Mouse (Mus musculus) ES-E14 (cell line): ENCODE measurements around the gene C2cd3. TPM values are rescaled to one million over a fixed set of nuclear protein-coding genes. Genes with fewer than 3 reads are reported as not detected.

ENCODE experiments used
- DNase-seq: peaks from one replicate; pipeline ENCODE4 v3.0.0-alpha.2; 2013; ENCODE audit warnings: low read depth, low spot score
- H3K27ac ChIP-seq: 2 replicates; pipeline ENCODE4 v1.5.1; 2012; ENCODE audit warnings: low read depth, mild to moderate bottlenecking, low read length, moderate library complexity, mixed read lengths; ENCODE audit not compliant: poor library complexity, insufficient read depth, severe bottlenecking
- H3K36me3 ChIP-seq: 2 replicates; pipeline ENCODE4 v1.6.1; 2012; ENCODE audit warnings: mild to moderate bottlenecking, low read length, moderate library complexity, mixed read lengths; ENCODE audit not compliant: control insufficient read depth, poor library complexity, insufficient read depth, severe bottlenecking
- H3K4me1 ChIP-seq, 2 experiments: fragments of 150-350 bp in 1 of 2; sonication (generic) in 1 of 2; 2 replicates each; pipeline ENCODE4 v1.6.1; 2012; ENCODE audit warnings: low read length in 2 of 2, mild to moderate bottlenecking in 1 of 2, mixed read lengths in 1 of 2; ENCODE audit not compliant: control insufficient read depth in 2 of 2, insufficient read depth in 2 of 2, poor library complexity in 1 of 2
- H3K4me3 ChIP-seq, 2 experiments: fragments of 150-350 bp in 1 of 2; sonication (generic) in 1 of 2; 2 replicates each; pipeline ENCODE4 v1.5.1; 2012; ENCODE audit warnings: low read length in 2 of 2, low read depth in 1 of 2, mild to moderate bottlenecking in 1 of 2, mixed read lengths in 1 of 2; ENCODE audit not compliant: insufficient read depth in 1 of 2, poor library complexity in 1 of 2, severe bottlenecking in 1 of 2
- H3K9ac ChIP-seq: 2 replicates; pipeline ENCODE4 v1.6.1; 2012; ENCODE audit warnings: low read depth, mild to moderate bottlenecking, low read length, mixed read lengths; ENCODE audit not compliant: poor library complexity, insufficient read depth, severe bottlenecking
- H3K9me3 ChIP-seq: fragments of 150-350 bp; sonication (generic); 2 replicates; pipeline ENCODE4 v1.6.1; 2012; ENCODE audit warnings: low read depth, mild to moderate bottlenecking, low read length; ENCODE audit not compliant: control insufficient read depth, insufficient read depth
- CHD2 ChIP-seq: IDR thresholded peaks from 2 replicates; pipeline ENCODE4 v1.6.1; 2014; ENCODE audit warnings: mild to moderate bottlenecking, low read depth, low read length, inconsistent platforms
- HCFC1 ChIP-seq: IDR thresholded peaks from 2 replicates; pipeline ENCODE4 v1.6.1; 2012; ENCODE audit warnings: low read length, inconsistent platforms, borderline replicate concordance; ENCODE audit not compliant: insufficient read depth
- MAFK ChIP-seq: IDR thresholded peaks from 2 replicates; pipeline ENCODE4 v1.6.1; 2014; ENCODE audit warnings: mild to moderate bottlenecking, low read depth, low read length, inconsistent platforms; ENCODE audit not compliant: insufficient read depth
- ZC3H11A ChIP-seq: IDR thresholded peaks from 2 replicates; pipeline ENCODE4 v1.6.1; 2012; ENCODE audit warnings: low read depth, mild to moderate bottlenecking, inconsistent platforms, low read length, borderline replicate concordance
- ZNF384 ChIP-seq: IDR thresholded peaks from 2 replicates; pipeline ENCODE4 v1.6.1; 2012; ENCODE audit warnings: low read depth, low read length, inconsistent platforms
- in situ Hi-C, 2 experiments: fragments of 600-800 bp; cut with MboI; formaldehyde crosslinking; loops; one replicate each; pipeline ENCODE4 v1.15.1; 2025; ENCODE audit warnings: low sequenced_read_pairs in 2 of 2, inconsistent platforms in 1 of 2; ENCODE audit not compliant: unreplicated experiment in 2 of 2
- total RNA-seq: library from RNA; depleted of rRNA; stranded (reverse); fragments of 300-350 nt; gene quantifications from 2 replicates; pipeline ENCODE4 v1.2.3, GENCODE M21; 2012

C2cd3 gene
- total RNA-seq, 1 experiment: 10.9 TPM

DNA sequence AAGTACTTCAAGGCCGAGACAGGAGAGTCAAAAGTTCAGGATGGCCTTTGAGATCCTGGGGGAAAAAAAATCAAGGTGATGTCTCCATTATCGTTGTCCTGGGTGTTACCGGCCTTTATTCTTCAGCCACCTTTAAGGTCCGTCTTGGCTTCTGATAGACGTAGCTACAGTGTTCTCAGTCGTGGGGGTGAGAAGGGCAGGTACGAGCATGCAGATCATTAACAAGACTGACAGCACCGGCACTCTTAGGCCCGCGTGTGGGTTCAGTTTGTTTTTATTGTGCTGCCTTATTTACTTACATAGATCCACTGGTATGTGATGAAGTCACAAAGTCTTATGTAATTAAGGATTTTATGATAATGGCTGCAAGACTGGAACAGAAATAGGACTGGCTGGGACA is 91.7 kb downstream of the C2cd3 start:
- in situ Hi-C loops: no loop called here
- Histone ChIP-seq H3K27ac (no peak overlapping the region), H3K4me1 (no peaks in the 10 kb centered on the region), H3K36me3 (peaks cover 4% of the 10 kb centered on the region; the same call in 1 of the 2 replicates), H3K9me3 (no peaks in the 10 kb centered on the region), H3K9ac (no peak overlapping the region), H3K4me3 (no peak overlapping the region)
- TF ChIP-seq ZNF384 (no peak), CHD2 (no peak), ZC3H11A (no peak), MAFK (no peak), HCFC1 (no peak)
- DNase-seq: no peak

DNA sequence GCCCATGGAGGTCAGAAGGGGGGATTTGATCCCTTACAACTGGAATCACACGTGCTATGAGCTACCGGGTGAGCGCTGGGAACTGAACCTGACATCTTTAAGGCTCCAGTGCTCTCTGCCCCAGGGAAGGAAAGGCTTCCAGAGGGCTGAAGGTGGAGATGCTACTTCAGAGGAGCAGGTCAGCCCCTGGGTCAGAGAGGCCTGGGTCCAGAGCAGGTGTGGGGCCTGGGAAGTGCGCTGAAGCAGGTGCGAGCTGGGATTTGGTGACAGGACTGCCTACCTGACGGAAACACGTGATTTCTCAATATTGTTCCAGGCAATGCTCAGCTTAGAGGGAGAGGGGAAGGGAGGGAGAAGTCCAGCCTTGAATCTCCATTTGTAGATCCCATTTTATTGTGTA is 92.2 kb downstream of the C2cd3 start:
- no peaks in the 10 kb centered on the region for H3K4me1 ChIP-seq
- in situ Hi-C loops: no loop called here
- DNase-seq: no peak
- TF ChIP-seq ZNF384: no peak
- TF ChIP-seq HCFC1: no peak
- no peak for TF ChIP-seq ZC3H11A
- no peak for TF ChIP-seq MAFK
- TF ChIP-seq CHD2: no peak
- H3K9me3 ChIP-seq: no peaks in the 10 kb centered on the region
- no peak overlapping the region for H3K27ac ChIP-seq
- H3K36me3 ChIP-seq: peaks cover 4% of the 10 kb centered on the region; the same call in 1 of the 2 replicates
- H3K9ac ChIP-seq: no peak overlapping the region
- no peak overlapping the region for H3K4me3 ChIP-seq

DNA sequence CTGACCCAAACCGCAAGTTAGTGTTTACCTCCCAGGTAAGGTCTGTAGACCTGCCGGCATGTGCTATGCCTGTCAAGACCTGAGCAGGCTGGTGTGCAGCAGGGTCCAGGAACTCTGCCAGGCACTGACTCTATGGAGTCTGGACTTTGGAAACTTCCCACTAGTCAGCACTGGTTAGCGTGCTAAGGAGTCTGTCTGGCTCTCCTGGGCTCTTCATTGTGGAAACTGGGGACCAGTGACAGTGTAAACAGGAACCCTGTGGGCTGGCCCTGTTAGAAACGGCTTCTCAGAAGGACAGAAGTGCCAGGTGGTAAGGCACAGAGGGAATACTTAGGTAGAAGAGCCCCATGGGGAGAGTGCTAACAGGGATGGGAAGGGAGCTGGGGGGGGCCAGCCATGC is 93.2 kb downstream of the C2cd3 start:
- DNase-seq: no peak
- TF ChIP-seq ZC3H11A: no peak
- TF ChIP-seq MAFK: no peak
- TF ChIP-seq HCFC1: no peak
- TF ChIP-seq CHD2: no peak
- H3K4me3 ChIP-seq: no peak overlapping the region
- H3K4me1 ChIP-seq: no peaks in the 10 kb centered on the region
- no peak overlapping the region for H3K27ac ChIP-seq
- in situ Hi-C loops: no loop called here
- H3K9me3 ChIP-seq: no peaks in the 10 kb centered on the region
- peaks cover 6% of the 10 kb centered on the region; the same call in 1 of the 2 replicates for H3K36me3 ChIP-seq
- no peak overlapping the region for H3K9ac ChIP-seq

DNA sequence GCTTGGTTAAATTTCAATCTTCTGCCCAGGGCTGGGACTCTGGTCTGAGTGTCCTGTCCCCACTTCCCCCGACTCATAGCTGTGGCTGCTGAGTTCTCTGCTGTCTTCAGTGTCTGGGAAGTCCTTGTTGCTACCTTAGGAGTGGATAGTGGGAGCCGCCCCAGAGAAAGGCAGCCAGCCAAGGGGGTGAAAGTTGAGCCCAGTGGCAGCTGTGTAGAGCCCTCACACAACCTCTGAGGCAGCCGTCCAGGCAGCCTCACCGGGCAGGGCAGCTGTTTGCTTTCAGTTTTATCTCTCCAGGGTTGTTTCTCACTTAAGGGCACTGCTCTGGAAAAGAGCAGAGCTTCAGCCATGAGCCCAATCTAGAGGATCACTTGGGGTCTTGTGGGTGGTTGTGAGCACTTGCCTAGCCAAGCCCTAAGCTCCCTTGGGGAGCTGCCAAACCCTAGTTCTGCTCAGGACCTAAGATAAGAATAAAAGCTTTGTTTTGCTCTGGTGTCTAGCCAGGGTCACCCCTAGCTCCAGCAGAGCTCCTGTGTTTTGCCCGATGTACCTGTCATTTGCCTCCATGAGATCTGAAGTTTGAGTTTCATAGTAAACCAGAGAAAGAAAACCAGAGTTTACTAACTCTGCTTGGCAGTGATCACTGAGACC is 93.8 kb downstream of the C2cd3 start:
- Histone ChIP-seq H3K36me3 (peaks cover 6% of the 10 kb centered on the region; the same call in 1 of the 2 replicates), H3K27ac (no peak overlapping the region), H3K9me3 (no peaks in the 10 kb centered on the region), H3K4me1 (no peaks in the 10 kb centered on the region), H3K4me3 (no peak overlapping the region), H3K9ac (no peak overlapping the region)
- TF ChIP-seq MAFK: no peak
- TF ChIP-seq ZNF384: no peak
- no peak for TF ChIP-seq CHD2
- no peak for TF ChIP-seq HCFC1
- TF ChIP-seq ZC3H11A: no peak
- no peak for DNase-seq
- in situ Hi-C loops: no loop called here

DNA sequence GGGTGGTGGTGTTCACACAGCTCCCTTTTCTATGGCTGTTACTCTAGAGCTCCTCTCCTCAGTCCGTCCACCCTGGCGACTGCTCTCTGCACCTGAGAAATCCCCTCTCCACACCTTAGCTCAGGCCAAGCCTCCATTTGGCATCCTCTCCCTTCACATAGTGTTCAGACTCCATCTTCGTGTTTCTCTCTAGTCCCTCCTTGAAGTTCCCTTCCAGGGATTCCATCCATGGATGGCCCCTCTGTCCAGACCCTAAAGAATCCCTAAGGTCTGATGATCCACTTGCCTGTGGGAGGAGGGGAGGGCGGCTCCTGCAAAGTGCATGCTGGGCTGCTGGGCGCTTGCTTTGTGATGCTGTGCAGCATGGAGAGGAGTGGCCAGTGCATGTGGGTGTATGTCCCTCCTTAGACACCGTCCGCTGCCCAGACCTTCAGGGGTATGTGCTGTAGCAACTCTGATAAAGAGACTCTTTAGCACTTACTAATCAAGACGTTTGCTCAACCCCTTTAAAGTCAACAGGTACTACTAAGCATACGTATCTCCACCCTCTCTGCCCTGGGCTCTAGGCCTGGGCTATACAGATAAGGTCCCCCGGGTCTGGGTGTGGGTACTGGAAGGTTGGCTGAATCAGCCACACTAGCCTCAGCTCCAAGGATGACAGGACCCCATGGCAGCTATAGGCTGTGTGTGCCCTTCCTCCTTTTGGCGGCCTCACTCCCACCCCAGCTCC is 94.9 kb downstream of the C2cd3 start:
- no peaks in the 10 kb centered on the region for H3K9me3 ChIP-seq
- TF ChIP-seq ZNF384 (no peak), MAFK (no peak), ZC3H11A (no peak), CHD2 (no peak), HCFC1 (no peak)
- H3K4me1 ChIP-seq: no peaks in the 10 kb centered on the region
- no peak for DNase-seq
- no peak overlapping the region for H3K27ac ChIP-seq
- no peak overlapping the region for H3K9ac ChIP-seq
- H3K36me3 ChIP-seq: peaks cover 6% of the 10 kb centered on the region; the same call in 1 of the 2 replicates
- in situ Hi-C loops: no loop called here
- H3K4me3 ChIP-seq: no peak overlapping the region
